Mouse (Mus musculus): Measurements from ENCODE around the gene Adam4. TPM values are rescaled to one million over a fixed set of nuclear protein-coding genes. Genes with fewer than 3 reads are reported as not detected.
A peak's percentile ranks its signal among the peaks of the same experiment; 100 is the strongest.
"Not testable (repeated sequence)": the region's sequence is repeated elsewhere in the genome, so short reads cannot be mapped to it uniquely, and the experiment has no call there.

The Adam4 gene
- under 1 TPM; 0.32 to 0.69 TPM for total RNA-seq (2021)
- long read RNA-seq, experiment 1: 0 reads
- long read RNA-seq, experiment 2: 0 reads

DNA sequence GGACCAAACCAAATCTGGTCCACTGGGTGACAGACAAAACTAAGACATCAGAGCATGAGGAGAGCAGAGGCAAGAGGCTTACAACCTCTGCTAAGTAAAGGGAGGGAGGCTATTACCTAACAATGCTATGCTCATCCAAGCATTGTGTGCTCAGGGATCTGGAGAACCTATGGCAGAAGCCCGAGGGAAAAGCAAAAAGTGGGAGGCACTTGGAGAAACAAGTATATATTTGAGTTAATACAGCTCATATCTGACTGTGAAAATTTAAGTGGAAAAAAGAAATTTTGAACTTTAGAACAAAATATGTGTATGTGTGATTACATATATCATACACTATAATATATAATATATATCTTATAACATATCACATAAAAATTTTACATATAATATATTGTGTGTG lies at the start of gene Adam4:
Gene Adam4 (minus strand): TSS at position 101 of the 400 bp plus-strand sequence.
- no peak for DNase-seq

GRCm38 (mm10) chr12:81459051-81459450 lies 37.3 kb upstream of the Adam4 start:
- DNase-seq: not testable (repeated sequence)

DNA sequence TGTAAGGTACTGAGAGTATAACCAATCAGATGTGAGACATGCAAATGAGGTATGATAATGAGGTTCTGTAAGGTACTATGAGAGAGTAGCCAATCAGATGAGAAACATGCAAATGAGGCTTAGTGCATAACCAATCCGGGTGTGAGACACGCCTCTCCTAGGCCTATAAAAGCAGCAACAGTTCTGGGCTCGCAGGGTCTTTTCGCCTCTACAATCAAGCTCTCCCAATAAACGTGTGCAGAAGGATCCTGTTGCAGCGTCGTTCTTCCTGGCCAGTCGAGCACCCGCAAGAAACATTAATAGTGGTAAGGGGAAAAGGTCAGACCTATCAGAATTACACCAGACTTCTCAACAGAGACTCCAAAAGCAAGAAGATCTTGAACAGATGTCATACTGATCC lies 17.2 kb upstream of the Adam4 start:
- DNase-seq: not testable (repeated sequence)

DNA sequence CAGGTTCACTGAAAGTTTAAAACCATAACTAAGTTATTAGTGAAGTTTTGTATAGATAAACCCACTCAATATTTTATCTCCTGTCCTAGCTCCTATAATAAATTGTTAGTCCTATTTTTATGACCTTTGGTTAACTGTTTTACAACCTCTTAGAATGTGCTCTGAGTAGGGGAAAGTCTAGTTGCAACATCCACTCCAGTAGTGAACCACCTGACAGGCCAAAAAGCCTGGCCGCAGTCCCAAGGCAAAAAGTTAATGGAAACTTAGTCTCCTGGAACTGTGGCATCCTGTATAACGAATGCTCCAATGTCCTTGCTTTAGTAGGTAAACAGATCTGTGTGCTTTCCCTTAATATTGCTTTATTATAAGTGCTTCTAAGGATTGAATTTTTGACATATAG lies 13.0 kb upstream of the Adam4 start:
- not testable (repeated sequence) for DNase-seq

DNA sequence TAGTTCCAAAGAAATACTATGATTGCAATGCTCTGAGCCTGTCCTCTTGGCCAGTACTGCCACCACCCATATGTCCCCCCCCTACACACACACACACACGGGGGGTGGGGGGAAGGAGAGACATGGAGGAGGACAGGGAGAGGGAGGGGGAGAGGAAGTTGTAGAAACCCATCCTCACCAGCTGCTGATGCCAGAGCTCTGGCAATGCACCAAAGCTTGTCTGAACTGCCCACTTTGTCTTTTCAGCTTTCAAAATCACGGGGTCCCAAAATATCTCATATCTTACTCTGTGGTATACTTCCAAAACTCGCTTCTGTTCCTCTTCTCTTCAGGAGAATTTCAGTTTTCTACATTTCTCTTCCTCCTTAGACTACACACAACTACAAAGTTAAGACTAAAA lies 8.5 kb downstream of the Adam4 start:
- DNase-seq: no peak

GRCm38 (mm10) chr12:81408966-81409365 lies 12.8 kb downstream of the Adam4 start:
- no peak for DNase-seq

DNA sequence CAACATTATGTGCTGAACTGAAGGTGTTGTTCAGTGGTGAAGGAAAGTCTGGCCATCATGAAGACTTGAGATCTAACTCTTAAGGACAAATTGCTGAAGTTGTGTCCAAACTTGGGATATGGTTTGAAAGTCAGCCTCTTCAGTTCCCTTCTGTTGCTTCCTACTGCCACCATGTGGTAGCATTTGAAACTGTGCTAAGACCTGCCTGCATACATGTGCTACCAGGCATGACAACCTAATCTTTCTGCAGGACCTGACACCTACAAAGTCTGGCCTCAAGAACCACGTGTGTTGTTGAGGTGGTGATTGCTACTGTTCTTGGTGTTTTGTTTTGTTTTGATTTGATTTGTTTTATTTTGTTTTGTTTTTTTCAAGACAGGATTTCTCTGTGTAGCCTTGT lies 19.6 kb downstream of the Adam4 start:
- peak; percentile 23 to 68 for DNase-seq

- DNase-seq: not testable (repeated sequence)
Measured at GRCm38 (mm10) chr12:81379364-81379763, 42.4 kb downstream of the Adam4 start, which contains the start of gene Gm4787. TSS of gene Gm4787 (minus strand) at chr12:81379464.

Other genes starting within 250 kb of the Adam4 start
- gene Slc8a3, start 88.8 kb downstream of the Adam4 start, total RNA-seq (2021): under 1 TPM; 0.17 to 0.21 TPM
- under 1 TPM; 0.20 to 0.49 TPM for gene Gm4787, start 42.5 kb downstream of the Adam4 start, total RNA-seq (2021)
- gene Cox16, start 63.2 kb upstream of the Adam4 start, total RNA-seq (2021): 10 to 100 TPM; 66.9 to 72.3 TPM
- gene Gm20498, start 111.0 kb upstream of the Adam4 start, total RNA-seq (2021): 10 to 100 TPM; 44.2 to 53.3 TPM
- gene Synj2bp, start 111.0 kb upstream of the Adam4 start, total RNA-seq (2021): 10 to 100 TPM; 41.2 to 41.6 TPM
- gene Adam21, start 146.5 kb upstream of the Adam4 start, total RNA-seq (2021): not detected
- 10 to 100 TPM; 12.2 to 16.2 TPM for gene Med6, start 173.1 kb upstream of the Adam4 start, total RNA-seq (2021)
- 1 to 10 TPM; 2.3 to 2.5 TPM for gene Ttc9, start 209.3 kb upstream of the Adam4 start, total RNA-seq (2021)